Mouse (Mus musculus) hindbrain, postnatal 0 days (tissue): Measurements from ENCODE around the gene Tldc1. TPM values are rescaled to one million over a fixed set of nuclear protein-coding genes. Genes with fewer than 3 reads are reported as not detected.

Experiments used
- ATAC-seq: fragments of 200-750 bp; cut with Nextera tagmentation; 2 replicates; pipeline ENCODE4 v1.8.0; 2017; ENCODE audit warnings: mild to moderate bottlenecking, moderate TSS enrichment, moderate library complexity
- DNase-seq: peaks from one replicate; pipeline ENCODE4 v3.0.0-alpha.2; 2015; ENCODE audit warnings: low spot score
- H3K27ac ChIP-seq: fragments of 300-500 bp; sonication (generic); 2 replicates; pipeline ENCODE4 v1.5.1; 2014; ENCODE audit warnings: mild to moderate bottlenecking
- H3K27me3 ChIP-seq: fragments of 300-500 bp; sonication (generic); 2 replicates; pipeline ENCODE4 v1.6.1; 2014; ENCODE audit warnings: low read length, mixed read lengths; ENCODE audit not compliant: insufficient read depth
- H3K36me3 ChIP-seq: fragments of 300-500 bp; sonication (generic); 2 replicates; pipeline ENCODE4 v1.6.1; 2014; ENCODE audit warnings: low read length, mixed read lengths; ENCODE audit not compliant: insufficient read depth
- H3K4me1 ChIP-seq: fragments of 300-500 bp; sonication (generic); 2 replicates; pipeline ENCODE4 v1.6.1; 2014; ENCODE audit warnings: antibody characterized with exemption, low read length, mixed read lengths; ENCODE audit not compliant: insufficient read depth
- H3K4me2 ChIP-seq: fragments of 300-500 bp; sonication (generic); 2 replicates; pipeline ENCODE4 v1.6.1; 2014; ENCODE audit warnings: low read depth, mild to moderate bottlenecking, low read length, moderate library complexity, mixed read lengths
- H3K4me3 ChIP-seq: fragments of 300-500 bp; sonication (generic); 2 replicates; pipeline ENCODE4 v1.5.1; 2014; ENCODE audit warnings: low read length
- H3K9ac ChIP-seq: fragments of 300-500 bp; sonication (generic); replicated peaks from 2 replicates; pipeline ENCODE4 v1.6.1; 2014; ENCODE audit warnings: mild to moderate bottlenecking, low read length, moderate library complexity, mixed read lengths
- H3K9me3 ChIP-seq: fragments of 300-500 bp; sonication (generic); 2 replicates; pipeline ENCODE4 v1.6.1; 2016; ENCODE audit warnings: low read length, mixed read lengths
- CTCF ChIP-seq: IDR thresholded peaks from 2 replicates; pipeline ENCODE4 v1.5.1; 2016; ENCODE audit warnings: antibody characterized with exemption, control low read depth, low read depth
- WGBS: fragments of 180-500 bp; shearing (Covaris S2); extraction: QIAGEN DNeasy Blood & Tissue Kit; methylation state at CpG from one replicate; pipeline ENCODE4 v1.1.7; 2014; 5-methylcytosine and 5-hydroxymethylcytosine counted together
- polyA plus RNA-seq: library from polyadenylated mRNA; unstranded; fragments of >200 nt; fragmentation: Nextera tagmentation; extraction: Ambion mirVana; gene quantifications from 2 replicates; pipeline ENCODE4 v1.2.1, GENCODE M21; 2015
- total RNA-seq: library from RNA; depleted of rRNA; stranded (reverse); fragments of >200 nt; gene quantifications from 2 replicates; pipeline ENCODE4 v1.2.3, GENCODE M21; 2014

Tldc1 gene
- total and polyA plus RNA-seq, 2 experiments from 2014 or later: 8.4 to 21.2 TPM

DNA sequence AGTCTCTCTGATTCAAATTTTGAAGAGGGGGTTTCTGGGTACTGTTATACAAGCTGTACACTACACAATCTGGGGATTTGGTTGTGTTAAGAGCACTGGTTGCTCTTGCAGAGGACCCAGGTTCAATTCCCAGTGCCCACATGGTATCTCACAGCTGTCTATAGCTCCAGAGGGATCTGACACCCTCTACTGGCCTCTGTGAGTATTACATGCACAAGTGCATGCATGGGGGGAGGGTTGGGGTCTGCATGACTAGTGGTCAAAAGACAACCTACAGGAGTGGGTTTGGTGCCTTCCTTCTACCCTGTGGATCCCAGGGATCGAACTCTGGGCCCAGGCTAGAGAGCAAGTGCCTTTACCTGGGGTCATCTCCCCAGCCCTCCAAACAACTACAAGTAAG lies 24.4 kb upstream of the Tldc1 start:
- peak; percentile 53 for TF ChIP-seq CTCF
- no peak for ATAC-seq
- Histone ChIP-seq H3K36me3 (no peaks in the 10 kb centered on the region), H3K4me2 (no peak overlapping the region), H3K27ac (no peak overlapping the region), H3K27me3 (no peaks in the 10 kb centered on the region), H3K4me1 (peaks cover 20% of the 10 kb centered on the region), H3K9me3 (no peaks in the 10 kb centered on the region), H3K9ac (no peak overlapping the region), H3K4me3 (no peak overlapping the region)
- 100% methylated on average over 1 of the region's 1 CpGs for WGBS
- DNase-seq: no peak

DNA sequence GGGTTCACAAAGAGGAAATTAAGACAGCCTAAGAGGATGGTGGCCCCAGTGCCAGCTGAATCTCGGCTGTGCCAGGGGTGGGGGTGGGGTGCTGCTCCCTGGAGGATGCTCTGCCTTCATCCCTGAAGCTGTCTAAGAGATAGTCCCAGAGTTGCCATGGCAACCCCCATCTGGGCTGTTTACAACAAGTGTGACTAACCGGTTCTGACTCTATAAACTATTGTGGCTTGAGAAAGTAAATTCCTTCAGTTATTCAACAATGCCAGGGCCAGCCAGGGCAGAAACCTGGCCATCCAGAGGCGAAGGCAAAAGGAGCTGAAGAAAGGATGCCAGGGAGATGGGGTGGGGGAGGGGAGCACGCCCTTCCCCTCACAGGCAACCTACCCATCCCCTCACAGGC lies 23.0 kb upstream of the Tldc1 start:
- DNase-seq (peak; percentile 73), ATAC-seq (no peak)
- Histone ChIP-seq H3K4me2 (no peak overlapping the region), H3K27me3 (no peaks in the 10 kb centered on the region), H3K4me1 (peaks cover 14% of the 10 kb centered on the region), H3K9me3 (no peaks in the 10 kb centered on the region), H3K36me3 (no peaks in the 10 kb centered on the region), H3K27ac (peak overlapping the region; percentile 32; the same call in 1 of the 2 replicates), H3K4me3 (no peak overlapping the region), H3K9ac (no peak overlapping the region)
- WGBS: 9% methylated on average over 4 of the region's 4 CpGs
- TF ChIP-seq CTCF: no peak

DNA sequence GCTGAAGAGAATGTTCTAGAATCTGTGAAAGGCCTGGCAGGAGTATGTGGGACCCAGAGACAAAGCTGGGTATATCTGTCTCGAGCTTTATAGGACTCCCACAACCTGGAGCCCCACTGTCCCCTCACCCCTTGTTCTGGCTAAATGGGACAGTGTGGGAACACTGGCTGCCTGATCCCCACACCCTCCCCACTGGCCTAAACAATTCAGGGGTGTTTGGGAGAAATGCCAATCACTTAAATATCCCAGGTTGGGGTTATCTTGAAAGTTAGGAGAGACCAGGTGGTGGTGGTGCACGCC lies 20.7 kb upstream of the Tldc1 start:
- DNase-seq (no peak), ATAC-seq (no peak)
- Histone ChIP-seq H3K4me2 (peak overlapping the region; percentile 25; the same call in 1 of the 2 replicates), H3K4me1 (peaks cover 14% of the 10 kb centered on the region), H3K4me3 (no peak overlapping the region), H3K36me3 (no peaks in the 10 kb centered on the region), H3K9ac (no peak overlapping the region), H3K9me3 (no peaks in the 10 kb centered on the region), H3K27me3 (no peaks in the 10 kb centered on the region), H3K27ac (peak overlapping the region; percentile 85)
- TF ChIP-seq CTCF: no peak
- WGBS: 44% methylated on average over 2 of the region's 2 CpGs

DNA sequence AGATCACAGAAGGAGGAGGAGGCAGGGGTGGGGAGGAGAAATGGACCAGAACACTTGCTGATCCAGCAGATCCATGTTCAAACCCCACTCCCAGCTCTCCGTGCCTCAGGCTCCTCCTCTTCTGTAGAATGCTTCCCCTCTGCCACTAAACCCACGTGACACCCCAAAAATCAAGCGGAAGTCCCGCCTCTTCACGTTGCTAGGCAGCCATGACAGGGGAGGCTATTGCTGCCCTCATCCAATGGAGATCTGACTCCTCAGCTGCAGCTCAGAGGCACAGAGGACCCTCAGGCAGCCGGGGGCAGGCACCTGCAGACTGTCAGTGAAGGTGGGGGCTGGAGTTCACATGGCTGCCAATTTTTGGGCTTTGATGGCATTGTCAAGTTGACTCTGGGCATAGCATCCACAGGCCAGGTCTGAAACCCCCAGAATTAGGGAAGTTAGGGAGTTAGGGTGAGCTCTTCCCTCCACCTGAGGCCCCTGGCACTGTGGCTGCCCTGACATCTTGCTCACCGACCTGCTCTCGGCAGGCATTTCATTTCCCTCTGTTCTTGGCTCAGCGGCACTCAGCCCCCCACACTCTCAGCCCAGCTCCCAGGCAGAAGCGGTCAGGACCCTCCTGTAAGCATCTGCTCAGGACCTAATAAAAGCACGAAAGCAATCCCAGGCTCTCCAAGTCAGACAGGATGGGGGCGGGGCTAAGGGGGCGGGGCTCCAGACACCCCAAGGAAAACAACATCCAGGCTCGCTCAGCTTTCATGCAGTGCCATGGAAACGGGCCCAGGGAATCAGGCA lies 20.2 kb upstream of the Tldc1 start:
- Histone ChIP-seq H3K4me1 (peaks cover 14% of the 10 kb centered on the region), H3K36me3 (no peaks in the 10 kb centered on the region), H3K4me3 (no peak overlapping the region), H3K27me3 (no peaks in the 10 kb centered on the region), H3K27ac (peak overlapping the region; percentile 85), H3K4me2 (peak overlapping the region; percentile 25), H3K9me3 (no peaks in the 10 kb centered on the region), H3K9ac (0 out of 2 replicates have a peak overlapping the region, but pooled peaks have one; percentile 10)
- no peak for TF ChIP-seq CTCF
- peak; percentile 89 for DNase-seq
- ATAC-seq: peak; percentile 89
- 7% methylated on average over 15 of the region's 15 CpGs for WGBS

DNA sequence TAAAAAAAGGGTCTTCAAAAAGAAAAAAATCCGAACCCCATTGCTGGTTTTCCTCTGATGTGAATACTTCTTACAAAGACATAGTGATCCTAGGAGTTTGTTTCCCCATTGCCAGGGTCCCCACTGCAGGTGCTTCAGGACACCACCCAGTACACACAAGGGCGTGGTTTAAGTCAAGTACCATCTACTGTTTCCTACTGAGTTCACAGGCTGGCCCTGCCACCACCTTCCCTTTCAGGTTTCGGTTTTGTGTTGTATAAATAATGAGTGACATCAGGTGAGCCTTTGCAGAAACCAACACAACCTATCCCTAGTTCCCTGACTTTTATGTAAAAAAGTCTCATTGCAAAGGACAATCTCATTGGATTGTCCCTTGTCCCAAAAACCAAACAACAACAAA lies 17.4 kb upstream of the Tldc1 start:
- 94% methylated on average over 3 of the region's 3 CpGs for WGBS
- no peak overlapping the region for H3K27ac ChIP-seq

DNA sequence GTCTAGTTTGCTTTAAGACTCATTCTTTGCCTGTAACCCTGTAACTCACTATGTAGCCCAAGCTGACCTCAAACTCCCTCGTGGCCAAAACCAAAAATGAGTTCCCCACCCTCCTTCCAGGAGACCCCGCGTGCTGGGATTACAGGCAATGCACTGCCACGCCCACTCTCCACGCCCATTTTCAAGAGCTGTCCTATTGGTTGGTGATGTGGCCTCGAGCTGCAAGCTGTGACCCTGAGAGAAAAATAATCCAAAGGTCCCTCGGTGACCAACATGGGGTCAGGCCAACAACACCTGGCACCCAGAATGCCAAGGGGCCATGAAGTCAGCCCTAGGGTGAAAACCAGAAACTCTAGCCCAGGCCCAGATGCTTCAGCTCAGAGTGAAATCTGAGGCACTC lies 16.5 kb upstream of the Tldc1 start:
- Histone ChIP-seq H3K36me3 (no peaks in the 10 kb centered on the region), H3K27ac (no peak overlapping the region), H3K9me3 (no peaks in the 10 kb centered on the region), H3K4me1 (peaks cover 17% of the 10 kb centered on the region), H3K27me3 (no peaks in the 10 kb centered on the region), H3K9ac (no peak overlapping the region), H3K4me2 (no peak overlapping the region), H3K4me3 (no peak overlapping the region)
- no peak for ATAC-seq
- WGBS: 53% methylated on average over 7 of the region's 7 CpGs
- no peak for DNase-seq
- no peak for TF ChIP-seq CTCF

More for the DNA sequence above, 17.4 kb upstream of the Tldc1 start:
- Histone ChIP-seq H3K4me3 (no peak overlapping the region), H3K27me3 (no peaks in the 10 kb centered on the region), H3K4me1 (peaks cover 17% of the 10 kb centered on the region), H3K9me3 (no peaks in the 10 kb centered on the region), H3K9ac (no peak overlapping the region), H3K36me3 (no peaks in the 10 kb centered on the region), H3K4me2 (no peak overlapping the region)
- TF ChIP-seq CTCF: no peak
- ATAC-seq (no peak), DNase-seq (no peak)
